Mouse (Mus musculus) myocyte (in vitro differentiated cells): ENCODE data around the gene Cnot2. TPM values are rescaled to one million over a fixed set of nuclear protein-coding genes. Genes with fewer than 3 reads are reported as not detected.
"Not testable (repeated sequence)": the region's sequence is repeated elsewhere in the genome, so short reads cannot be mapped to it uniquely, and the experiment has no call there.

ENCODE experiments used
- H3K27me3 ChIP-seq: one replicate; pipeline ENCODE4 v1.6.1; 2011; ENCODE audit not compliant: control insufficient read depth, insufficient read depth, insufficient read length
- H3K36me3 ChIP-seq: one replicate; pipeline ENCODE4 v1.6.1; 2011; ENCODE audit not compliant: control insufficient read depth, insufficient read depth
- H3K4me2 ChIP-seq: one replicate; pipeline ENCODE4 v1.6.1; 2011; ENCODE audit warnings: low read depth, control low read depth
- H3K4me3 ChIP-seq: one replicate; pipeline ENCODE4 v1.5.1; 2011; ENCODE audit warnings: mild to moderate bottlenecking, control low read depth, moderate library complexity
- H3K79me2 ChIP-seq: one replicate; pipeline ENCODE4 v1.6.1; 2011; ENCODE audit not compliant: control insufficient read depth, insufficient read depth
- H3ac ChIP-seq: one replicate; pipeline ENCODE4 v1.6.1; 2011; ENCODE audit not compliant: control insufficient read depth, insufficient read length
- CEBPB ChIP-seq: IDR thresholded peaks from 2 replicates; pipeline ENCODE4 v1.6.1; 2011; ENCODE audit warnings: mild to moderate bottlenecking, moderate library complexity; ENCODE audit not compliant: poor library complexity, insufficient read depth, severe bottlenecking
- E2F4 ChIP-seq: IDR thresholded peaks from one replicate; pipeline ENCODE4 v1.6.1; 2011; ENCODE audit warnings: mild to moderate bottlenecking, control low read depth, moderate library complexity; ENCODE audit not compliant: insufficient read depth
- MAX ChIP-seq: IDR thresholded peaks from one replicate; pipeline ENCODE4 v1.6.1; 2011; ENCODE audit warnings: low read depth, mild to moderate bottlenecking, control low read depth
- MYOD1 ChIP-seq, 3 experiments: IDR thresholded peaks; one replicate each; pipeline ENCODE4 v1.6.1; 2011; ENCODE audit warnings: control low read depth in 2 of 3, low read depth in 2 of 3, mild to moderate bottlenecking in 2 of 3, moderate library complexity in 1 of 3; ENCODE audit not compliant: insufficient read length in 2 of 3, control insufficient read depth in 1 of 3
- MYOG ChIP-seq, 3 experiments: IDR thresholded peaks; one replicate each; pipeline ENCODE4 v1.6.1; 2011; ENCODE audit warnings: control low read depth in 2 of 3, low read depth in 2 of 3, mild to moderate bottlenecking in 2 of 3; ENCODE audit not compliant: insufficient read length in 2 of 3, control insufficient read depth in 1 of 3, insufficient read depth in 1 of 3
- POLR2A ChIP-seq: IDR thresholded peaks from one replicate; pipeline ENCODE4 v1.6.1; 2011; ENCODE audit warnings: low read depth, mild to moderate bottlenecking, control low read depth, moderate library complexity; ENCODE audit not compliant: insufficient read length
- POLR2AphosphoS2 ChIP-seq: IDR thresholded peaks from one replicate; pipeline ENCODE4 v1.6.1; 2011; ENCODE audit warnings: low read depth, control low read depth; ENCODE audit not compliant: insufficient read length
- REST ChIP-seq: IDR thresholded peaks from one replicate; pipeline ENCODE4 v1.6.1; 2011; ENCODE audit warnings: mild to moderate bottlenecking, control low read depth, moderate library complexity; ENCODE audit not compliant: insufficient read depth, insufficient read length
- SRF ChIP-seq: IDR thresholded peaks from one replicate; pipeline ENCODE4 v1.6.1; 2011; ENCODE audit warnings: low read depth; ENCODE audit not compliant: control insufficient read depth, insufficient read length
- TCF12 ChIP-seq: IDR thresholded peaks from one replicate; pipeline ENCODE4 v1.6.1; 2011; ENCODE audit warnings: mild to moderate bottlenecking, control low read depth; ENCODE audit not compliant: poor library complexity, insufficient read depth, severe bottlenecking
- TCF3 ChIP-seq: IDR thresholded peaks from one replicate; pipeline ENCODE4 v1.6.1; 2011; ENCODE audit warnings: low read depth, control low read depth; ENCODE audit not compliant: insufficient read length
- USF1 ChIP-seq: IDR thresholded peaks from one replicate; pipeline ENCODE4 v1.6.1; 2011; ENCODE audit warnings: low read depth, mild to moderate bottlenecking, control low read depth, moderate library complexity
- polyA plus RNA-seq: library from polyadenylated mRNA; unstranded; fragments of >200 nt; fragmentation: generic; extraction: Trizol; gene quantifications from one replicate; pipeline ENCODE4 v1.2.1, GENCODE M21; 2012; ENCODE audit warnings: missing spikeins

Cnot2 gene
- polyA plus RNA-seq, 1 experiment: 23.8 TPM

GRCm38 (mm10) chr10:116580591-116581358 is 536 bp downstream of the Cnot2 start:
- peak overlapping the region; percentile 68 for H3K4me3 ChIP-seq
- TF ChIP-seq POLR2AphosphoS2: peak; percentile 36
- TF ChIP-seq POLR2A: peak; percentile 12
- no peak for TF ChIP-seq SRF

GRCm38 (mm10) chr10:116579478-116579877 is 1.8 kb downstream of the Cnot2 start:
- H3K4me2 ChIP-seq: peak overlapping the region; percentile 74
- H3K27me3 ChIP-seq: no peaks in the 10 kb centered on the region
- H3K4me3 ChIP-seq: peak overlapping the region; percentile 68
- peaks cover 63% of the 10 kb centered on the region for H3K79me2 ChIP-seq
- TF ChIP-seq MAX (no peak), CEBPB (no peak), TCF12 (no peak), TCF3 (no peak), REST (no peak), MYOD1 (IDR thresholded peaks at IDR 0.05; ENCODE audit: control insufficient read depth in 1 of 3, insufficient read length in 2 of 3, low read depth in 2 of 3) (no peak), POLR2A (no peak), POLR2AphosphoS2 (no peak), MYOG (IDR thresholded peaks at IDR 0.05; ENCODE audit: control insufficient read depth in 1 of 3, insufficient read depth in 1 of 3, insufficient read length in 2 of 3, low read depth in 2 of 3) (no peak), E2F4 (no peak), USF1 (no peak)
- no peak overlapping the region for H3ac ChIP-seq
- H3K36me3 ChIP-seq: no peaks in the 10 kb centered on the region

More at GRCm38 (mm10) chr10:116580591-116581358, 536 bp downstream of the Cnot2 start:
- no peaks in the 10 kb centered on the region for H3K27me3 ChIP-seq
- no peaks in the 10 kb centered on the region for H3K36me3 ChIP-seq
- peak overlapping the region; percentile 74 for H3K4me2 ChIP-seq
- peak overlapping the region; percentile 81 for H3ac ChIP-seq
- H3K79me2 ChIP-seq: peaks cover 50% of the 10 kb centered on the region

DNA sequence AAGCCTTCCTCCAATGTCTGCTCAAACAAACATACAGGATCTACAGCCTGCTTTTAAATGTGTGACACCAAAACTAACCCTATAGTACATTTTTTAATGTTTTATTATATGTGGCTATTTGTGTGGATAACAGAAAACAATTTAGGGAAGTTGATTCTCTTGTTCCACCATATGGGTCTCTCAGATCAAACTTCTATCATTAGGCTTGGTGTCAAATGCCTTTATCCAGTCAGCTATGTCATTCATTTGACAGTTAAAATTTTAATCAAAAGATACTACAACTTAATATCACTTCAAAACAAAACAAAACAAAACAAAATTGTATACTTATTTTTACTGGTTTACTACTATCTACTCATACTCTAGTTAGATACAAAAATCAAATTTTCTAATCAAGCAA is 2.9 kb downstream of the Cnot2 start:
- Histone ChIP-seq H3K4me3 (no peak overlapping the region), H3K27me3 (no peaks in the 10 kb centered on the region), H3K4me2 (no peak overlapping the region), H3ac (no peak overlapping the region), H3K36me3 (no peaks in the 10 kb centered on the region), H3K79me2 (peaks cover 74% of the 10 kb centered on the region)
- no peak for TF ChIP-seq TCF3
- no peak for TF ChIP-seq CEBPB
- TF ChIP-seq USF1: no peak
- TF ChIP-seq MYOD1 (IDR thresholded peaks at IDR 0.05; ENCODE audit: control insufficient read depth in 1 of 3, insufficient read length in 2 of 3, low read depth in 2 of 3): no peak
- no peak for TF ChIP-seq POLR2A
- TF ChIP-seq REST: no peak
- no peak for TF ChIP-seq SRF
- no peak for TF ChIP-seq MYOG (IDR thresholded peaks at IDR 0.05; ENCODE audit: control insufficient read depth in 1 of 3, insufficient read depth in 1 of 3, insufficient read length in 2 of 3, low read depth in 2 of 3)
- TF ChIP-seq TCF12: no peak
- no peak for TF ChIP-seq POLR2AphosphoS2
- no peak for TF ChIP-seq MAX
- TF ChIP-seq E2F4: no peak

- TF ChIP-seq SRF (no peak), TCF12 (no peak), MYOD1 (IDR thresholded peaks at IDR 0.05; ENCODE audit: control insufficient read depth in 1 of 3, insufficient read length in 2 of 3, low read depth in 2 of 3) (no peak), E2F4 (no peak), TCF3 (no peak), CEBPB (no peak)
- H3K27me3 ChIP-seq: no peaks in the 10 kb centered on the region
- no peak overlapping the region for H3K4me3 ChIP-seq
- no peak overlapping the region for H3ac ChIP-seq
- H3K36me3 ChIP-seq: no peaks in the 10 kb centered on the region
- H3K79me2 ChIP-seq: peaks cover 86% of the 10 kb centered on the region
- no peak overlapping the region for H3K4me2 ChIP-seq
These were observed 4.1 kb downstream of the Cnot2 start for GRCm38 (mm10) chr10:116577181-116577580.

- H3K27me3 ChIP-seq, H3K4me2 ChIP-seq, H3K4me3 ChIP-seq, H3K36me3 ChIP-seq, H3ac ChIP-seq: not testable (repeated sequence)
- H3K79me2 ChIP-seq: peaks cover 97% of the 10 kb centered on the region
These were observed 5.2 kb downstream of the Cnot2 start for GRCm38 (mm10) chr10:116576071-116576470.
